Mouse (Mus musculus): ENCODE results near the gene Hcst. TPM values are rescaled to one million over a fixed set of nuclear protein-coding genes. Genes with fewer than 3 reads are reported as not detected.

Gene Hcst
- total and polyA plus RNA-seq, 3 experiments: 7.1 to 28.1 TPM; not detected in 1

DNA sequence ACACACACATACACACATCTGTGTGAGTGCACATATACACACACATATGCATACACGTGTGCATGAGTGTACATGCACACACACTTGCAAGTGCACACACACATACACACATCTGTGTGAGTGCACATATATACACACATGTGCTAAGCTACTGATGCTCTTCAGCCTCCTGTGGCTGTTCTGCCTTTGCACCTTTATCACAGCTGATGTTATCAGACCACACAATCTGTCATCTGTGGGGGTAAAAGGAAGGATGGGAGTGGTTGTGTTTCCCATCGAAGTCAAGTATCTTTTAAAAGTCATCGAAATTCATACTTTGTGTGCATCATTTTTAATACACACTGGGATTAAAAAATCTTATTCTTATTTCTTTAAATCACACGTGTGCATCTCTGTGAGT lies 17.3 kb downstream of the Hcst start:
- DNase-seq (ENCODE audit: low read depth, low spot score): no peak
- no peaks in the 10 kb centered on the region for H3K36me3 ChIP-seq (ENCODE audit: control insufficient read depth in 1 of 2, insufficient read depth in 2 of 2, low read length in 2 of 2)

DNA sequence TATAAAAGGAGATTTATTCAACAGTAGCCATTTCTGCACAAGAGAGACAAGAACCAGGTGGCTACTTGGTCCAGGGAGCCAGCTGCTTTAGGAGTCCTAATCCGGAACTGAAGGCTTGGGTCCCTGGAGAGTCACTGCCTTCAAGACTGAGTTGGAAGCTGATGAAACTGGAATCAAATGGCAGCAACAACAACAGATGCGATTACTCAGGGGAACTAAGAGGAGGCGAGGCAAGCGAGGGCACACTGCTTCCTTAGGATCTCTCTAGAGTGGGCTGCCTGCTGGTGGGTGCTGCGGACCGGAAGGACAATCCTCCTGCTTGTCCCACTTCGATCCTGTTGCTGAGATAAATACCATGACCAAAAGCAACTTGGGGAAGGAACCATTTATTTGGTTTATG lies 20.0 kb downstream of the Hcst start:
- Histone ChIP-seq H3K27me3 (ENCODE audit: control insufficient read depth in 1 of 2, insufficient read depth in 2 of 2, low read length in 2 of 2) (peaks cover 0 to 2% of the 10 kb centered on the region in 2 experiments; a peak in 1 of 4 replicates), H3K9ac (ENCODE audit: control insufficient read depth, low read depth, low read length, poor library complexity, severe bottlenecking) (no peak overlapping the region), H3K4me1 (ENCODE audit: control insufficient read depth in 1 of 2, insufficient read depth in 2 of 2, low read length in 2 of 2) (peaks cover 0 to 4% of the 10 kb centered on the region in 2 experiments; a peak in 1 of 4 replicates), H3K79me2 (ENCODE audit: control insufficient read depth, insufficient read depth, low read length, poor library complexity) (no peaks in the 10 kb centered on the region), H3K9me3 (replicated peaks; ENCODE audit: insufficient read depth, low read length) (no peaks in the 10 kb centered on the region), H3K27ac (ENCODE audit: control insufficient read depth, low read depth, low read length) (no peak overlapping the region), H3K4me3 (ENCODE audit: control insufficient read depth in 1 of 2, insufficient read depth in 1 of 2, low read depth in 2 of 2, low read length in 2 of 2) (no peak overlapping the region), H3K36me3 (ENCODE audit: control insufficient read depth in 1 of 2, insufficient read depth in 2 of 2, low read length in 2 of 2) (no peaks in the 10 kb centered on the region; a peak in 1 of 4 replicates)
- no peak for TF ChIP-seq POLR2A (IDR thresholded peaks at IDR 0.05; ENCODE audit: control insufficient read depth in 1 of 2, insufficient read depth in 1 of 2, low read depth in 1 of 2, low read length in 2 of 2, poor library complexity in 1 of 2)
- no peak for TF ChIP-seq USF1 (IDR thresholded peaks at IDR 0.05; ENCODE audit: low read depth, low read length)
- no peak for DNase-seq (ENCODE audit: low read depth, low spot score)

More for the DNA sequence above, 17.3 kb downstream of the Hcst start:
- Histone ChIP-seq H3K27ac (ENCODE audit: control insufficient read depth, low read depth, low read length) (no peak overlapping the region), H3K4me1 (ENCODE audit: control insufficient read depth in 1 of 2, insufficient read depth in 2 of 2, low read length in 2 of 2) (no peaks in the 10 kb centered on the region), H3K27me3 (ENCODE audit: control insufficient read depth in 1 of 2, insufficient read depth in 2 of 2, low read length in 2 of 2) (peaks cover 1 to 2% of the 10 kb centered on the region in 2 experiments; a peak in 3 of 4 replicates), H3K9ac (ENCODE audit: control insufficient read depth, low read depth, low read length, poor library complexity, severe bottlenecking) (no peak overlapping the region), H3K79me2 (ENCODE audit: control insufficient read depth, insufficient read depth, low read length, poor library complexity) (no peaks in the 10 kb centered on the region), H3K4me3 (ENCODE audit: control insufficient read depth in 1 of 2, insufficient read depth in 1 of 2, low read depth in 2 of 2, low read length in 2 of 2) (no peak overlapping the region), H3K9me3 (replicated peaks; ENCODE audit: insufficient read depth, low read length) (no peaks in the 10 kb centered on the region)
- TF ChIP-seq JUND (IDR thresholded peaks at IDR 0.05; ENCODE audit: low read depth, low read length) (no peak), MAZ (IDR thresholded peaks at IDR 0.05; ENCODE audit: low read depth, low read length) (no peak), MAX (IDR thresholded peaks at IDR 0.05; ENCODE audit: low read length) (no peak), ETS1 (IDR thresholded peaks at IDR 0.05; ENCODE audit: low read depth, low read length) (no peak), KAT2A (conservative IDR thresholded peaks at IDR 0.05; ENCODE audit: low read depth, low read length) (no peak), GATA1 (IDR thresholded peaks at IDR 0.05; ENCODE audit: low read depth, low read length) (no peak), MYB (IDR thresholded peaks at IDR 0.05; ENCODE audit: low read depth, low read length) (no peak), ZNF384 (IDR thresholded peaks at IDR 0.05; ENCODE audit: low read depth, low read length) (no peak), TCF12 (IDR thresholded peaks at IDR 0.05; ENCODE audit: low read depth, low read length) (no peak), USF2 (IDR thresholded peaks at IDR 0.05; ENCODE audit: borderline replicate concordance in 1 of 2, insufficient read depth in 1 of 2, low read depth in 1 of 2, low read length in 2 of 2) (no peak), ZKSCAN1 (IDR thresholded peaks at IDR 0.05; ENCODE audit: low read depth, low read length) (no peak), E2F4 (IDR thresholded peaks at IDR 0.05; ENCODE audit: borderline replicate concordance, low read depth, low read length) (no peak), UBTF (IDR thresholded peaks at IDR 0.05; ENCODE audit: borderline replicate concordance, insufficient read depth, low read depth, low read length) (no peak), POLR2AphosphoS2 (IDR thresholded peaks at IDR 0.05; ENCODE audit: low read length) (no peak), MEF2A (IDR thresholded peaks at IDR 0.05; ENCODE audit: extremely low read depth, insufficient replicate concordance, low read depth, low read length, poor library complexity, severe bottlenecking) (no peak)

All from MEL (cell line).